Mouse (Mus musculus) limb, embryonic 14.5 days (tissue): ENCODE measurements around the gene Scd2. TPM values are rescaled to one million over a fixed set of nuclear protein-coding genes. Genes with fewer than 3 reads are reported as not detected.

Experiments
- ATAC-seq: fragments of 200-750 bp; cut with Nextera tagmentation; 2 replicates; pipeline ENCODE4 v1.8.0; 2017; ENCODE audit warnings: low read depth, moderate number of reproducible peaks, moderate TSS enrichment; ENCODE audit not compliant: low FRiP score
- DNase-seq: peaks from one replicate; pipeline ENCODE4 v3.0.0-alpha.2; 2015; ENCODE audit warnings: low spot score
- H3K27ac ChIP-seq: fragments of 300-500 bp; sonication (generic); replicated peaks from 2 replicates; pipeline ENCODE4 v1.5.1; 2014; ENCODE audit warnings: low read depth, mild to moderate bottlenecking, low read length, moderate library complexity, mixed read lengths
- H3K27me3 ChIP-seq: fragments of 300-500 bp; sonication (generic); 2 replicates; pipeline ENCODE4 v1.6.1; 2014; ENCODE audit warnings: low read length, mixed read lengths; ENCODE audit not compliant: control insufficient read depth, insufficient read depth
- H3K36me3 ChIP-seq: fragments of 300-500 bp; sonication (generic); 2 replicates; pipeline ENCODE4 v1.6.1; 2014; ENCODE audit warnings: mild to moderate bottlenecking, low read length, moderate library complexity, mixed read lengths; ENCODE audit not compliant: control insufficient read depth, insufficient read depth
- H3K4me1 ChIP-seq: fragments of 300-500 bp; sonication (generic); 2 replicates; pipeline ENCODE4 v1.6.1; 2014; ENCODE audit warnings: antibody characterized with exemption, low read length, mixed read lengths; ENCODE audit not compliant: control insufficient read depth, insufficient read depth
- H3K4me2 ChIP-seq: fragments of 300-500 bp; sonication (generic); replicated peaks from 2 replicates; pipeline ENCODE4 v1.6.1; 2014; ENCODE audit warnings: low read depth, mild to moderate bottlenecking, low read length, moderate library complexity; ENCODE audit not compliant: severe bottlenecking
- H3K4me3 ChIP-seq: fragments of 300-500 bp; sonication (generic); replicated peaks from 2 replicates; pipeline ENCODE4 v1.5.1; 2014; ENCODE audit warnings: low read length
- H3K9ac ChIP-seq: fragments of 300-500 bp; sonication (generic); 2 replicates; pipeline ENCODE4 v1.6.1; 2014; ENCODE audit warnings: mild to moderate bottlenecking, low read depth, low read length, moderate library complexity; ENCODE audit not compliant: severe bottlenecking
- H3K9me3 ChIP-seq: fragments of 300-500 bp; sonication (generic); 2 replicates; pipeline ENCODE4 v1.6.1; 2016; ENCODE audit warnings: low read length; ENCODE audit not compliant: control insufficient read depth
- POLR2A ChIP-seq: fragments of 200-500 bp; IDR thresholded peaks from 2 replicates; pipeline ENCODE4 v1.8.0; 2012; ENCODE audit warnings: inconsistent platforms, mild to moderate bottlenecking, moderate library complexity, borderline replicate concordance; ENCODE audit not compliant: insufficient read depth, insufficient read length; ENCODE audit errors: extremely low read depth
- WGBS: fragments of 180-500 bp; shearing (Covaris S2); extraction: QIAGEN DNeasy Blood & Tissue Kit; methylation state at CpG from one replicate; pipeline ENCODE4 v1.1.7; 2014; 5-methylcytosine and 5-hydroxymethylcytosine counted together
- polyA plus RNA-seq, 2 experiments: library from polyadenylated mRNA; depleted of rRNA in 1 of 2; stranded (reverse) in 1 of 2; unstranded in 1 of 2; fragments of >200 nt; fragmentation: Nextera tagmentation in 1 of 2; extraction: Ambion mirVana in 1 of 2; gene quantifications; 2 replicates each; pipeline versions ENCODE4 v1.2.1 to v1.2.3; 2012 to 2014

Gene Scd2
- 274 and 383 TPM in 2 replicates for polyA plus RNA-seq (2012; rRNA removed)
- polyA plus RNA-seq (2014; fragmentation: Nextera tagmentation; extraction: Ambion mirVana) = 216 and 218 TPM in 2 replicates

- peak within 1 kb of the TSS; percentile 86 for H3K9ac ChIP-seq
- no peaks in the 10 kb centered on the region for H3K9me3 ChIP-seq
- peaks cover 38% of the 10 kb centered on the region for H3K4me1 ChIP-seq
- DNase-seq (no peak), ATAC-seq (no peak)
- TF ChIP-seq POLR2A = peak; percentile 44; the same call in 1 of the 2 replicates
- H3K27me3 ChIP-seq = no peaks in the 10 kb centered on the region
- H3K27ac ChIP-seq = peak within 1 kb of the TSS; percentile 94
- H3K36me3 ChIP-seq = peaks cover 32% of the 10 kb centered on the region
- WGBS = 5% methylated on average over 21 of the region's 21 CpGs
- peak within 1 kb of the TSS; percentile 96 for H3K4me2 ChIP-seq
- H3K4me3 ChIP-seq = peak within 1 kb of the TSS; percentile 92
Measured at GRCm38 (mm10) chr19:44292941-44293768, at the start of gene Scd2. Gene Scd2 (plus strand): TSS chr19:44293674.

GRCm38 (mm10) chr19:44245761-44246171 lies 47.7 kb upstream of the Scd2 start:
- Histone ChIP-seq H3K36me3 (no peaks in the 10 kb centered on the region), H3K9me3 (no peaks in the 10 kb centered on the region), H3K27me3 (no peaks in the 10 kb centered on the region), H3K4me1 (peaks cover 20% of the 10 kb centered on the region), H3K27ac (no peak overlapping the region), H3K4me3 (no peak overlapping the region), H3K9ac (no peak overlapping the region), H3K4me2 (peak overlapping the region; percentile 8; the same call in 1 of the 2 replicates)
- no peak for TF ChIP-seq POLR2A
- DNase-seq = peak; percentile 93
- no peak for ATAC-seq
- WGBS = 0% methylated on average over 5 of the region's 5 CpGs

GRCm38 (mm10) chr19:44246341-44246911 lies 47.0 kb upstream of the Scd2 start:
- H3K27me3 ChIP-seq = no peaks in the 10 kb centered on the region
- no peak overlapping the region for H3K9ac ChIP-seq
- DNase-seq (no peak), ATAC-seq (no peak)
- no peak overlapping the region for H3K27ac ChIP-seq
- H3K36me3 ChIP-seq = no peaks in the 10 kb centered on the region
- no peaks in the 10 kb centered on the region for H3K9me3 ChIP-seq
- peak overlapping the region; percentile 8; the same call in 1 of the 2 replicates for H3K4me2 ChIP-seq
- TF ChIP-seq POLR2A = no peak
- no peak overlapping the region; the same call in 1 of the 2 replicates for H3K4me3 ChIP-seq
- WGBS = 55% methylated on average over 11 of the region's 11 CpGs
- peaks cover 20% of the 10 kb centered on the region for H3K4me1 ChIP-seq

- Histone ChIP-seq H3K27ac (peak overlapping the region; percentile 87), H3K9me3 (no peaks in the 10 kb centered on the region)
- WGBS = 2% methylated on average over 25 of the region's 25 CpGs
Measured at GRCm38 (mm10) chr19:44247281-44248080, 46.0 kb upstream of the Scd2 start.

More at GRCm38 (mm10) chr19:44247281-44248080, 46.0 kb upstream of the Scd2 start:
- ATAC-seq = no peak; the same call in 1 of the 2 replicates
- DNase-seq = peak; percentile 34
- Histone ChIP-seq H3K4me1 (peaks cover 20% of the 10 kb centered on the region), H3K4me2 (peak overlapping the region; percentile 75), H3K9ac (peak overlapping the region; percentile 54), H3K36me3 (no peaks in the 10 kb centered on the region), H3K27me3 (no peaks in the 10 kb centered on the region), H3K4me3 (peak overlapping the region; percentile 43)
- TF ChIP-seq POLR2A = no peak
